Mouse (Mus musculus) ES-Bruce4 (cell line): ENCODE data around the gene Etv6.

ENCODE experiments used
- CTCF ChIP-seq: IDR thresholded peaks from one replicate; pipeline ENCODE4 v1.8.1; 2011; ENCODE audit warnings: low read depth, low read length
- EP300 ChIP-seq: IDR thresholded peaks from 2 replicates; pipeline ENCODE4 v1.6.1; 2011; ENCODE audit warnings: low read depth, low read length; ENCODE audit not compliant: insufficient read depth
- POLR2A ChIP-seq: IDR thresholded peaks from one replicate; pipeline ENCODE4 v1.8.1; 2011; ENCODE audit warnings: low read length; ENCODE audit not compliant: insufficient read depth

DNA sequence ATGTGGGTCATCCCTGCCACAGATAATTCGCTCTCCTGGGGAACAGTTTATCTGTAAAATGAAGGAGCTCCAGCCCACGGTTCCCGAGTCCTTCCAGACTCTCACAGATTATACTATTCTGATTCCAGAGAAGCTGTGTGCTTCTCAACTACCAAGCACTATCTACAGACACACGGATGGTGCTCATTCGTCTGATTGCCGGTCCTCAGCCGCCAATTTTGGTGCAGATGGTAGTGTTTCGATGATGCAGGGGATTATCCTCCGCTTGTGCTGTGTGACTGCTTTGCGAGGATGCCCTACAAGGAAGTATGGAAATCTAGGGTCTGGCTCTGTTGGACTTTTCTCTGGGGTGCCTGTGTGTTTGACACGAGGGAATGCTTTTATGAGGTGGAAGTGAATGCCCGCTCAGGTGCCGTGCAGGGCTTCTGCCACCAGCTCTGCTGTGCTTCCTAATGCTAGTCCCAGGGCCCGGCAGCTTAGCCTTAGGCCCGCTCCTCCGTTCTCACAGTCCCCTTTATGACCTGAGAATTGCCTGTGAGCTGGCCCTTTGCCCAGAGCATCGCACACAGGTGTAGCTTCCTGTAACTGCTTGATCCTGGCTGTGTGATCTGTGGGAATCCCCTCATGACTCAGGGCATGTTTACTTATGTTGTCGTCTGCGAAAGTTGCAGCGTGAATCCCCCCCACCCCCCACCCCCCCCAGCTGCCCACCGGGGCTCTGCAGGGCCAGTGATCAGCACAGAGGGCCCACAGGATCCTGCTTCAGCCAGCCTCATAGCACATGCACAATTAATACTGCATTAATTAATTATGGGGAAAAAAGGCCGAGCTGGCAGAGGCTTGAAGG is 112.3 kb downstream of the Etv6 start:
- no peak for TF ChIP-seq CTCF
- TF ChIP-seq POLR2A: no peak
- TF ChIP-seq EP300: no peak
